Mouse (Mus musculus) lung, adult 2 months (tissue): ENCODE results near the gene Gm609.

Experiments used
- CTCF ChIP-seq: fragments of 200-500 bp; IDR thresholded peaks from 2 replicates; pipeline ENCODE4 v1.5.1; 2011; ENCODE audit warnings: mild to moderate bottlenecking, low read length, control low read depth; ENCODE audit not compliant: insufficient read depth
- POLR2A ChIP-seq: fragments of 200-500 bp; IDR thresholded peaks from 2 replicates; pipeline ENCODE4 v1.6.1; 2011; ENCODE audit warnings: low read depth, mild to moderate bottlenecking, control low read depth, low read length, borderline replicate concordance; ENCODE audit errors: extremely low read depth

DNA sequence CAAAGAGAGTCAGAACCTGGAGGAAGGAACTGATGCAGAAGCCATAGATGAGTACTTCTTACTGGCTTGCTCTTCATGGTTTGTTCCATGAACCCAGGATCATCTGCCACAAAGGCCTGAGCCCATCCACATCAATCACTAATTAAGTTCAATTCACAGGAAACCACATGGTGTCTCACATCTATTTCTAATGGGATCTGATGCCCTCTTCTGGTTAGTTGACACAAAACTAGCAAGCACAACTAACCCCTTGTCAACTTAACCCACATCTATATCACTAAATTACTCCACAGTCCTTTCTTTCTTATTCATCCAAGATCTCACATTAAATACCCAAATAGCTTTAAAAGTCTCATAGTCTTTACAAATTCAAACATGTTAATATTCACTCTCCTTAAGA, 79.3 kb downstream of the Gm609 start:
- TF ChIP-seq CTCF (0 out of 2 replicates have a peak, but pooled peaks have one; percentile 13), POLR2A (no peak)
